Mouse (Mus musculus) E14TG2a.4 (cell line): ENCODE measurements around the gene Lsamp.

Source experiments
- CTCF ChIP-seq: conservative IDR thresholded peaks from 2 replicates; pipeline ENCODE4 v1.5.1; 2014; ENCODE audit warnings: low read length
- POU5F1 ChIP-seq: IDR thresholded peaks from 2 replicates; pipeline ENCODE4 v1.6.1; 2014; ENCODE audit warnings: low read length, borderline replicate concordance

DNA sequence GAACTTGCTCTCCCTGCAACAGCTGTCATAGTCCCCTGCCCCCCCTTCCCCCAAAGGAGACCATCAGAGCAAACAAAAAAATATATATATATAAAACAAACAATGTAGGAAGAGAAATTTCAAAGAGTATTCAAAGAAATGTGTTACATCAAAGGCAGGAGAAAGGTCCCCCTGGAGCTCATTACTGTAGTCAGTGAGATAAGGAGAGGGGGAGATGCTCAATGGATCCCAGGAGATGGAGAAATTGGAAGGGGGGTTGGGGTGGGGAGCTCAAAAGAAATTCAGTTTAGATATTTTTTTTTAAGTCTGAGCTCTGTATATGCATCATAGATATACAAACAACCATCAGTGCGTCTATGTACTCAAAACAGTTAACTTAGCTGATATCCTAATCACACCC is 976.4 kb downstream of the Lsamp start:
- TF ChIP-seq POU5F1 (no peak), CTCF (no peak)
